Mouse (Mus musculus): Measurements from ENCODE around the gene Enoph1.

The Enoph1 gene

GRCm38 (mm10) chr5:100079040-100079930, 39.5 kb downstream of the Enoph1 start:
- no peak for DNase-seq (ENCODE audit: low read depth, low spot score)

GRCm38 (mm10) chr5:100079931-100080275, 40.1 kb downstream of the Enoph1 start:
- no peak for DNase-seq (ENCODE audit: low read depth, low spot score)

- DNase-seq (ENCODE audit: low read depth, low spot score) = no peak
Measured at GRCm38 (mm10) chr5:100082006-100082405, 42.2 kb downstream of the Enoph1 start.

GRCm38 (mm10) chr5:100083953-100084562, 44.3 kb downstream of the Enoph1 start:
- DNase-seq (ENCODE audit: low read depth, low spot score) = peak; percentile 50

GRCm38 (mm10) chr5:100085097-100085496, 45.3 kb downstream of the Enoph1 start:
- no peak for DNase-seq (ENCODE audit: low read depth, low spot score)

- no peak for DNase-seq (ENCODE audit: low read depth, low spot score)
Measured at GRCm38 (mm10) chr5:100090515-100091262, 50.9 kb downstream of the Enoph1 start.

GRCm38 (mm10) chr5:100091263-100091594, 51.4 kb downstream of the Enoph1 start:
- DNase-seq (ENCODE audit: low read depth, low spot score) = no peak

- DNase-seq (ENCODE audit: low read depth, low spot score) = no peak
Measured at GRCm38 (mm10) chr5:100091602-100092001, 51.8 kb downstream of the Enoph1 start.

GRCm38 (mm10) chr5:100096955-100097354, 57.2 kb downstream of the Enoph1 start:
- DNase-seq (ENCODE audit: low read depth, low spot score) = no peak

- DNase-seq (ENCODE audit: low read depth, low spot score) = no peak
Measured at GRCm38 (mm10) chr5:100097967-100098366, 58.2 kb downstream of the Enoph1 start.

- DNase-seq (ENCODE audit: low read depth, low spot score) = no peak
Measured at GRCm38 (mm10) chr5:100102395-100102794, 62.6 kb downstream of the Enoph1 start.

- DNase-seq (ENCODE audit: low read depth, low spot score) = peak; percentile 92
Measured at GRCm38 (mm10) chr5:100108866-100109265, 69.1 kb downstream of the Enoph1 start.

GRCm38 (mm10) chr5:100109543-100110282, 69.9 kb downstream of the Enoph1 start:
- peak; percentile 49 for DNase-seq (ENCODE audit: low read depth, low spot score)

GRCm38 (mm10) chr5:100110581-100110980, 70.8 kb downstream of the Enoph1 start:
- DNase-seq (ENCODE audit: low read depth, low spot score) = no peak

- no peak for DNase-seq (ENCODE audit: low read depth, low spot score)
Measured at GRCm38 (mm10) chr5:100113403-100113802, 73.6 kb downstream of the Enoph1 start.

All from telencephalon, adult 2 months (tissue).